Mouse (Mus musculus): Measurements from ENCODE around the gene Cbln4. TPM values are rescaled to one million over a fixed set of nuclear protein-coding genes. Genes with fewer than 3 reads are reported as not detected.

The Cbln4 gene
- polyA plus RNA-seq (2012; fragmentation: generic; extraction: Trizol), result not detected
- long read RNA-seq, experiment 1, result 0 reads
- long read RNA-seq, experiment 2, result 0 reads

- no peaks in the 10 kb centered on the region for H3K79me2 ChIP-seq (ENCODE audit: control insufficient read depth, insufficient read depth)
- H3K79me3 ChIP-seq (ENCODE audit: low read depth), result no peaks in the 10 kb centered on the region
- TF ChIP-seq MYOD1 (IDR thresholded peaks at IDR 0.05; ENCODE audit: control insufficient read depth, insufficient read length, low read depth), result no peak
- no peak for TF ChIP-seq CEBPB (IDR thresholded peaks at IDR 0.05; ENCODE audit: low read depth)
- no peak for TF ChIP-seq USF1 (IDR thresholded peaks at IDR 0.05; ENCODE audit: low read depth)
- TF ChIP-seq MAX (IDR thresholded peaks at IDR 0.05), result no peak
- TF ChIP-seq MYOG (IDR thresholded peaks at IDR 0.05; ENCODE audit: control insufficient read depth, extremely low read depth, insufficient read length), result no peak
- no peak for TF ChIP-seq FOSL1 (IDR thresholded peaks at IDR 0.05; ENCODE audit: insufficient read depth, low read length, poor library complexity, severe bottlenecking)
- no peak for TF ChIP-seq CTCF (IDR thresholded peaks at IDR 0.05; ENCODE audit: control insufficient read depth, insufficient read depth, insufficient read length)
- no peak within 1 kb of the TSS for H3ac ChIP-seq (ENCODE audit: control insufficient read depth, insufficient read length, low read depth)
- H3K27me3 ChIP-seq (ENCODE audit: control insufficient read depth, insufficient read depth, insufficient read length), result no peaks in the 10 kb centered on the region
- H3K4me3 ChIP-seq (ENCODE audit: insufficient read depth, poor library complexity, severe bottlenecking), result no peak within 1 kb of the TSS
- no peaks in the 10 kb centered on the region for H3K36me3 ChIP-seq (ENCODE audit: control insufficient read depth, insufficient read depth)
These were observed at the start of gene Cbln4 for GRCm38 (mm10) chr2:172043235-172043610. Cbln4 (minus strand) TSS chr2:172043466.

GRCm38 (mm10) chr2:172078596-172078995 is 35.3 kb upstream of the Cbln4 start:
- TF ChIP-seq MYOD1 (IDR thresholded peaks at IDR 0.05; ENCODE audit: control insufficient read depth, insufficient read length, low read depth) (no peak), FOSL1 (IDR thresholded peaks at IDR 0.05; ENCODE audit: insufficient read depth, low read length, poor library complexity, severe bottlenecking) (no peak)
- H3K79me3 ChIP-seq (ENCODE audit: low read depth), result no peaks in the 10 kb centered on the region
- H3K4me3 ChIP-seq (ENCODE audit: insufficient read depth, poor library complexity, severe bottlenecking), result no peak overlapping the region
- H3K27me3 ChIP-seq (ENCODE audit: control insufficient read depth, insufficient read depth, insufficient read length), result no peaks in the 10 kb centered on the region
- H3K36me3 ChIP-seq (ENCODE audit: control insufficient read depth, insufficient read depth), result no peaks in the 10 kb centered on the region
- no peaks in the 10 kb centered on the region for H3K79me2 ChIP-seq (ENCODE audit: control insufficient read depth, insufficient read depth)
- H3ac ChIP-seq (ENCODE audit: control insufficient read depth, insufficient read length, low read depth), result no peak overlapping the region

- Histone ChIP-seq H3K27me3 (ENCODE audit: control insufficient read depth, insufficient read depth, insufficient read length) (no peaks in the 10 kb centered on the region), H3K36me3 (ENCODE audit: control insufficient read depth, insufficient read depth) (no peaks in the 10 kb centered on the region), H3K4me3 (ENCODE audit: insufficient read depth, poor library complexity, severe bottlenecking) (no peak overlapping the region), H3K79me3 (ENCODE audit: low read depth) (no peaks in the 10 kb centered on the region), H3ac (ENCODE audit: control insufficient read depth, insufficient read length, low read depth) (no peak overlapping the region), H3K79me2 (ENCODE audit: control insufficient read depth, insufficient read depth) (no peaks in the 10 kb centered on the region)
- no peak for TF ChIP-seq CTCF (IDR thresholded peaks at IDR 0.05; ENCODE audit: control insufficient read depth, insufficient read depth, insufficient read length)
- TF ChIP-seq MYOG (IDR thresholded peaks at IDR 0.05; ENCODE audit: control insufficient read depth, extremely low read depth, insufficient read length), result no peak
- TF ChIP-seq CEBPB (IDR thresholded peaks at IDR 0.05; ENCODE audit: low read depth), result no peak
- TF ChIP-seq MYOD1 (IDR thresholded peaks at IDR 0.05; ENCODE audit: control insufficient read depth, insufficient read length, low read depth), result no peak
- TF ChIP-seq MAX (IDR thresholded peaks at IDR 0.05), result no peak
- no peak for TF ChIP-seq USF1 (IDR thresholded peaks at IDR 0.05; ENCODE audit: low read depth)
- no peak for TF ChIP-seq FOSL1 (IDR thresholded peaks at IDR 0.05; ENCODE audit: insufficient read depth, low read length, poor library complexity, severe bottlenecking)
These were observed 33.0 kb upstream of the Cbln4 start for GRCm38 (mm10) chr2:172076295-172076694.

- H3K79me3 ChIP-seq (ENCODE audit: low read depth), result no peaks in the 10 kb centered on the region
- no peaks in the 10 kb centered on the region for H3K79me2 ChIP-seq (ENCODE audit: control insufficient read depth, insufficient read depth)
- H3K36me3 ChIP-seq (ENCODE audit: control insufficient read depth, insufficient read depth), result no peaks in the 10 kb centered on the region
- H3K4me3 ChIP-seq (ENCODE audit: insufficient read depth, poor library complexity, severe bottlenecking), result no peak overlapping the region
- H3K27me3 ChIP-seq (ENCODE audit: control insufficient read depth, insufficient read depth, insufficient read length), result no peaks in the 10 kb centered on the region
- no peak overlapping the region for H3ac ChIP-seq (ENCODE audit: control insufficient read depth, insufficient read length, low read depth)
- TF ChIP-seq MYOG (IDR thresholded peaks at IDR 0.05; ENCODE audit: control insufficient read depth, extremely low read depth, insufficient read length) (no peak), MAX (IDR thresholded peaks at IDR 0.05) (no peak), FOSL1 (IDR thresholded peaks at IDR 0.05; ENCODE audit: insufficient read depth, low read length, poor library complexity, severe bottlenecking) (no peak), CTCF (IDR thresholded peaks at IDR 0.05; ENCODE audit: control insufficient read depth, insufficient read depth, insufficient read length) (no peak), USF1 (IDR thresholded peaks at IDR 0.05; ENCODE audit: low read depth) (no peak), CEBPB (IDR thresholded peaks at IDR 0.05; ENCODE audit: low read depth) (no peak), MYOD1 (IDR thresholded peaks at IDR 0.05; ENCODE audit: control insufficient read depth, insufficient read length, low read depth) (no peak)
These were observed 19.6 kb upstream of the Cbln4 start for GRCm38 (mm10) chr2:172062876-172063275.

GRCm38 (mm10) chr2:172059747-172060146 is 16.5 kb upstream of the Cbln4 start:
- H3K27me3 ChIP-seq (ENCODE audit: control insufficient read depth, insufficient read depth, insufficient read length), result no peaks in the 10 kb centered on the region
- no peak overlapping the region for H3ac ChIP-seq (ENCODE audit: control insufficient read depth, insufficient read length, low read depth)
- no peaks in the 10 kb centered on the region for H3K79me3 ChIP-seq (ENCODE audit: low read depth)
- H3K79me2 ChIP-seq (ENCODE audit: control insufficient read depth, insufficient read depth), result no peaks in the 10 kb centered on the region
- no peaks in the 10 kb centered on the region for H3K36me3 ChIP-seq (ENCODE audit: control insufficient read depth, insufficient read depth)
- no peak overlapping the region for H3K4me3 ChIP-seq (ENCODE audit: insufficient read depth, poor library complexity, severe bottlenecking)
- TF ChIP-seq CTCF (IDR thresholded peaks at IDR 0.05; ENCODE audit: control insufficient read depth, insufficient read depth, insufficient read length) (no peak), MAX (IDR thresholded peaks at IDR 0.05) (no peak), MYOD1 (IDR thresholded peaks at IDR 0.05; ENCODE audit: control insufficient read depth, insufficient read length, low read depth) (no peak), FOSL1 (IDR thresholded peaks at IDR 0.05; ENCODE audit: insufficient read depth, low read length, poor library complexity, severe bottlenecking) (no peak), CEBPB (IDR thresholded peaks at IDR 0.05; ENCODE audit: low read depth) (no peak)

GRCm38 (mm10) chr2:172058936-172059665 is 15.8 kb upstream of the Cbln4 start:
- Histone ChIP-seq H3K79me2 (ENCODE audit: control insufficient read depth, insufficient read depth) (no peaks in the 10 kb centered on the region), H3ac (ENCODE audit: control insufficient read depth, insufficient read length, low read depth) (no peak overlapping the region), H3K4me3 (ENCODE audit: insufficient read depth, poor library complexity, severe bottlenecking) (no peak overlapping the region), H3K79me3 (ENCODE audit: low read depth) (no peaks in the 10 kb centered on the region), H3K27me3 (ENCODE audit: control insufficient read depth, insufficient read depth, insufficient read length) (no peaks in the 10 kb centered on the region), H3K36me3 (ENCODE audit: control insufficient read depth, insufficient read depth) (no peaks in the 10 kb centered on the region)
- TF ChIP-seq MYOD1 (IDR thresholded peaks at IDR 0.05; ENCODE audit: control insufficient read depth, insufficient read length, low read depth) (no peak), USF1 (IDR thresholded peaks at IDR 0.05; ENCODE audit: low read depth) (no peak), FOSL1 (IDR thresholded peaks at IDR 0.05; ENCODE audit: insufficient read depth, low read length, poor library complexity, severe bottlenecking) (no peak), CTCF (IDR thresholded peaks at IDR 0.05; ENCODE audit: control insufficient read depth, insufficient read depth, insufficient read length) (no peak), MYOG (IDR thresholded peaks at IDR 0.05; ENCODE audit: control insufficient read depth, extremely low read depth, insufficient read length) (no peak), CEBPB (IDR thresholded peaks at IDR 0.05; ENCODE audit: low read depth) (no peak), MAX (IDR thresholded peaks at IDR 0.05) (no peak)

Data from C2C12 (cell line).